Mouse (Mus musculus): ENCODE measurements around the gene Rreb1. TPM values are rescaled to one million over a fixed set of nuclear protein-coding genes. Genes with fewer than 3 reads are reported as not detected.
"Not testable (repeated sequence)": the region's sequence is repeated elsewhere in the genome, so short reads cannot be mapped to it uniquely, and the experiment has no call there.

Gene Rreb1
- polyA plus RNA-seq, 1 experiment from 2014 or later, result 4.4 TPM

GRCm38 (mm10) chr13:37833500-37833899 is 55.3 kb downstream of the Rreb1 start:
- H3K36me3 ChIP-seq (replicated peaks; ENCODE audit: insufficient read depth, low read length), result peaks cover under 1% of the 10 kb centered on the region; the same call in 1 of the 2 replicates
- ATAC-seq, result peak; percentile 62
- peak overlapping the region; percentile 79 for H3K27ac ChIP-seq (ENCODE audit: low read depth)
- H3K27me3 ChIP-seq (ENCODE audit: insufficient read depth, low read length), result no peaks in the 10 kb centered on the region
- H3K4me1 ChIP-seq (ENCODE audit: insufficient read depth), result peaks cover 49% of the 10 kb centered on the region
- no peak for TF ChIP-seq EP300 (IDR thresholded peaks at IDR 0.05; ENCODE audit: low read depth)
- peak; percentile 23 for TF ChIP-seq CTCF (IDR thresholded peaks at IDR 0.05; ENCODE audit: low read depth)
- H3K9me3 ChIP-seq (ENCODE audit: low read length), result no peaks in the 10 kb centered on the region
- DNase-seq, result no peak
- WGBS (ENCODE audit: insufficient replicate concordance), result 54% methylated on average over 8 of the region's 8 CpGs
- peak overlapping the region; percentile 42 for H3K9ac ChIP-seq (replicated peaks)
- no peak overlapping the region for H3K4me3 ChIP-seq (ENCODE audit: low read depth, low read length)
- H3K4me2 ChIP-seq (ENCODE audit: low read depth, low read length), result peak overlapping the region; percentile 46

- no peak for TF ChIP-seq EP300 (IDR thresholded peaks at IDR 0.05; ENCODE audit: low read depth)
- no peak for TF ChIP-seq CTCF (IDR thresholded peaks at IDR 0.05; ENCODE audit: low read depth)
- no peak overlapping the region for H3K9ac ChIP-seq (replicated peaks)
- 72% methylated on average over 1 of the region's 1 CpGs for WGBS (ENCODE audit: insufficient replicate concordance)
- no peaks in the 10 kb centered on the region for H3K27me3 ChIP-seq (ENCODE audit: insufficient read depth, low read length)
- ATAC-seq, result no peak
- DNase-seq, result no peak
- H3K4me2 ChIP-seq (ENCODE audit: low read depth, low read length), result no peak overlapping the region
- H3K4me1 ChIP-seq (ENCODE audit: insufficient read depth), result peaks cover 42% of the 10 kb centered on the region
- H3K9me3 ChIP-seq (ENCODE audit: low read length), result no peaks in the 10 kb centered on the region
- H3K27ac ChIP-seq (ENCODE audit: low read depth), result no peak overlapping the region
- H3K36me3 ChIP-seq (replicated peaks; ENCODE audit: insufficient read depth, low read length), result peaks cover 3% of the 10 kb centered on the region; the same call in 1 of the 2 replicates
- no peak overlapping the region for H3K4me3 ChIP-seq (ENCODE audit: low read depth, low read length)
Measured at GRCm38 (mm10) chr13:37835296-37835695, 57.1 kb downstream of the Rreb1 start.

- not testable (repeated sequence) for H3K27me3 ChIP-seq (ENCODE audit: insufficient read depth, low read length); H3K4me2 ChIP-seq (ENCODE audit: low read depth, low read length); H3K27ac ChIP-seq (ENCODE audit: low read depth); H3K9me3 ChIP-seq (ENCODE audit: low read length); H3K4me3 ChIP-seq (ENCODE audit: low read depth, low read length); DNase-seq; ATAC-seq; H3K36me3 ChIP-seq (replicated peaks; ENCODE audit: insufficient read depth, low read length); H3K9ac ChIP-seq (replicated peaks)
- 86% methylated on average over 9 of the region's 9 CpGs for WGBS (ENCODE audit: insufficient replicate concordance)
- peaks cover 37% of the 10 kb centered on the region for H3K4me1 ChIP-seq (ENCODE audit: insufficient read depth)
Measured at GRCm38 (mm10) chr13:37835811-37836210, 57.6 kb downstream of the Rreb1 start.

DNA sequence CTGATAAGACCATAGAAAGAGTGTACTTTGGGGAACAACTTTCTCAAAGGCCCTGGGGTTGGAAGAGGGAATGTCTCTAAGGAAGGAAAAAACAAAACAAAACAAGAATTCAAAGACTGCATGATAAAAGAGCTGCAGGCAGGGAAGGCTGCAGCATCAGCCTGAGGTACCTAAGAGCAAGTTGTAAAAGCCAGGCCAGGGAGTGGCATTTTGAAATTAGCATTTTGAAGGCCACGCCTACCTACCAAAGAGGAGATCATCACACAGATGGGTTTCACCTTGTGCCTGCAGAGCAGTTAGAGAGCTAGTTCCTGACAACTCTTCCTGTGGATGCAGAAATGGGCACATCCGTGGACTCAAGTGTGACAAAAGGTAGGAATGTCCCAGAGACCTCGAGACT is 59.2 kb downstream of the Rreb1 start:
- Histone ChIP-seq H3K9me3 (ENCODE audit: low read length) (no peaks in the 10 kb centered on the region), H3K27me3 (ENCODE audit: insufficient read depth, low read length) (no peaks in the 10 kb centered on the region), H3K4me2 (ENCODE audit: low read depth, low read length) (no peak overlapping the region), H3K36me3 (replicated peaks; ENCODE audit: insufficient read depth, low read length) (peaks cover 3% of the 10 kb centered on the region; the same call in 1 of the 2 replicates), H3K27ac (ENCODE audit: low read depth) (no peak overlapping the region), H3K9ac (replicated peaks) (no peak overlapping the region), H3K4me3 (ENCODE audit: low read depth, low read length) (no peak overlapping the region), H3K4me1 (ENCODE audit: insufficient read depth) (peaks cover 28% of the 10 kb centered on the region)
- ATAC-seq (no peak), DNase-seq (no peak)
- TF ChIP-seq EP300 (IDR thresholded peaks at IDR 0.05; ENCODE audit: low read depth) (no peak), CTCF (IDR thresholded peaks at IDR 0.05; ENCODE audit: low read depth) (no peak)
- 73% methylated on average over 3 of the region's 3 CpGs for WGBS (ENCODE audit: insufficient replicate concordance)

- DNase-seq (no peak), ATAC-seq (no peak)
- Histone ChIP-seq H3K4me3 (ENCODE audit: low read depth, low read length) (no peak overlapping the region), H3K4me1 (ENCODE audit: insufficient read depth) (peaks cover 29% of the 10 kb centered on the region), H3K27ac (ENCODE audit: low read depth) (no peak overlapping the region), H3K9ac (replicated peaks) (no peak overlapping the region), H3K36me3 (replicated peaks; ENCODE audit: insufficient read depth, low read length) (peaks cover 3% of the 10 kb centered on the region; the same call in 1 of the 2 replicates), H3K9me3 (ENCODE audit: low read length) (no peaks in the 10 kb centered on the region), H3K27me3 (ENCODE audit: insufficient read depth, low read length) (no peaks in the 10 kb centered on the region), H3K4me2 (ENCODE audit: low read depth, low read length) (no peak overlapping the region)
- no peak for TF ChIP-seq EP300 (IDR thresholded peaks at IDR 0.05; ENCODE audit: low read depth)
- no peak for TF ChIP-seq CTCF (IDR thresholded peaks at IDR 0.05; ENCODE audit: low read depth)
- WGBS (ENCODE audit: insufficient replicate concordance), result 80% methylated on average over 18 of the region's 18 CpGs
Measured at GRCm38 (mm10) chr13:37838260-37839183, 60.3 kb downstream of the Rreb1 start.

DNA sequence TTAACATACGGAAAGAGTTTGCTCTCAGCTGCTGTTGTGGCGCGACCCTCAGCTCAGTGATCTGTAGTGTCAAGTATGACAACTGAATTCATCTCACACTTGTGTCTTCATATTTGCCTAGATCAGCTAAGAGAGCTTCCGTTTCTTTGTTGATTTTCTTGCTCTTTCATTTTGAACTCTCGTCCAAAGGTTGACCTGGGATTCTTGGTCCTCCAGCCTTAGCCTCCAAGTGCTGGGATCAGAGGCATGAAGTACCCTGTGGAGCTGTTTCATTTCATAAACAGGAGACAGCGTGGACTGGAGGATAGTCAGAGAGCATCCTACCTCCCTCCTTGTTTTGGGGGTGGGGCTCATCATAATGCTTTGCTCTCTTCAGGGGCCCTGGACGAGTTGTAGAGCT is 65.0 kb downstream of the Rreb1 start:
- no peak for ATAC-seq
- TF ChIP-seq CTCF (IDR thresholded peaks at IDR 0.05; ENCODE audit: low read depth), result no peak
- TF ChIP-seq EP300 (IDR thresholded peaks at IDR 0.05; ENCODE audit: low read depth), result no peak
- DNase-seq, result no peak
- WGBS (ENCODE audit: insufficient replicate concordance), result 57% methylated on average over 7 of the region's 7 CpGs
- Histone ChIP-seq H3K4me2 (ENCODE audit: low read depth, low read length) (0 out of 2 replicates have a peak overlapping the region, but pooled peaks have one; percentile 18), H3K36me3 (replicated peaks; ENCODE audit: insufficient read depth, low read length) (peaks cover 3% of the 10 kb centered on the region; the same call in 1 of the 2 replicates), H3K4me3 (ENCODE audit: low read depth, low read length) (no peak overlapping the region), H3K9ac (replicated peaks) (no peak overlapping the region), H3K27me3 (ENCODE audit: insufficient read depth, low read length) (no peaks in the 10 kb centered on the region), H3K9me3 (ENCODE audit: low read length) (no peaks in the 10 kb centered on the region), H3K4me1 (ENCODE audit: insufficient read depth) (peaks cover 52% of the 10 kb centered on the region), H3K27ac (ENCODE audit: low read depth) (peak overlapping the region; percentile 45; the same call in 1 of the 2 replicates)

All from liver, postnatal 0 days (tissue).